Mouse (Mus musculus) small intestine, adult 2 months (tissue): ENCODE results near the gene Nek4.

ENCODE experiments used
- CTCF ChIP-seq: fragments of 200-500 bp; IDR thresholded peaks from 2 replicates; pipeline ENCODE4 v1.5.1; 2012; ENCODE audit warnings: low read depth, mild to moderate bottlenecking, control low read depth, inconsistent platforms, low read length, moderate library complexity, mixed read lengths; ENCODE audit not compliant: insufficient replicate concordance, insufficient read length; ENCODE audit errors: extremely low read depth
- POLR2A ChIP-seq: fragments of 200-500 bp; IDR thresholded peaks from 2 replicates; pipeline ENCODE4 v1.6.1; 2012; ENCODE audit warnings: low read depth, mild to moderate bottlenecking, control low read depth, inconsistent platforms, low read length, moderate library complexity

- TF ChIP-seq CTCF (no peak), POLR2A (no peak)
Measured at GRCm38 (mm10) chr14:30930386-30930785, 20.8 kb upstream of the Nek4 start.
